Mouse (Mus musculus): Measurements from ENCODE around the gene Sorcs2.
"Not testable (repeated sequence)": the region's sequence is repeated elsewhere in the genome, so short reads cannot be mapped to it uniquely, and the experiment has no call there.

The Sorcs2 gene

GRCm38 (mm10) chr5:36394840-36395515 is 3.0 kb downstream of the Sorcs2 start:
- no peak for DNase-seq (ENCODE audit: extremely low read depth, insufficient read length, low spot score)

GRCm38 (mm10) chr5:36391751-36392150 is 6.2 kb downstream of the Sorcs2 start:
- no peak for DNase-seq (ENCODE audit: extremely low read depth, insufficient read length, low spot score)

GRCm38 (mm10) chr5:36390591-36390927 is 7.4 kb downstream of the Sorcs2 start:
- DNase-seq (ENCODE audit: extremely low read depth, insufficient read length, low spot score): not testable (repeated sequence)

- DNase-seq (ENCODE audit: extremely low read depth, insufficient read length, low spot score): no peak
Measured at GRCm38 (mm10) chr5:36389731-36390590, 8.0 kb downstream of the Sorcs2 start.

- DNase-seq (ENCODE audit: extremely low read depth, insufficient read length, low spot score): no peak
Measured at GRCm38 (mm10) chr5:36385062-36385461, 12.9 kb downstream of the Sorcs2 start.

- no peak for DNase-seq (ENCODE audit: extremely low read depth, insufficient read length, low spot score)
Measured at GRCm38 (mm10) chr5:36383431-36383830, 14.5 kb downstream of the Sorcs2 start.

GRCm38 (mm10) chr5:36382721-36383120 is 15.2 kb downstream of the Sorcs2 start:
- DNase-seq (ENCODE audit: extremely low read depth, insufficient read length, low spot score): no peak

GRCm38 (mm10) chr5:36382134-36382693 is 15.7 kb downstream of the Sorcs2 start:
- no peak for DNase-seq (ENCODE audit: extremely low read depth, insufficient read length, low spot score)

GRCm38 (mm10) chr5:36379938-36380511 is 17.9 kb downstream of the Sorcs2 start:
- DNase-seq (ENCODE audit: extremely low read depth, insufficient read length, low spot score): peak; percentile 70

- DNase-seq (ENCODE audit: extremely low read depth, insufficient read length, low spot score): no peak
Measured at GRCm38 (mm10) chr5:36378370-36378738, 19.6 kb downstream of the Sorcs2 start.

GRCm38 (mm10) chr5:36377456-36378369 is 20.2 kb downstream of the Sorcs2 start:
- DNase-seq (ENCODE audit: extremely low read depth, insufficient read length, low spot score): peak; percentile 43

- no peak for DNase-seq (ENCODE audit: extremely low read depth, insufficient read length, low spot score)
Measured at GRCm38 (mm10) chr5:36375886-36376285, 22.1 kb downstream of the Sorcs2 start.

- DNase-seq (ENCODE audit: extremely low read depth, insufficient read length, low spot score): no peak
Measured at GRCm38 (mm10) chr5:36374221-36375050, 23.5 kb downstream of the Sorcs2 start.

GRCm38 (mm10) chr5:36373246-36373891 is 24.6 kb downstream of the Sorcs2 start:
- DNase-seq (ENCODE audit: extremely low read depth, insufficient read length, low spot score): no peak

GRCm38 (mm10) chr5:36371731-36372130 is 26.2 kb downstream of the Sorcs2 start:
- no peak for DNase-seq (ENCODE audit: extremely low read depth, insufficient read length, low spot score)

GRCm38 (mm10) chr5:36369261-36369684 is 28.7 kb downstream of the Sorcs2 start:
- no peak for DNase-seq (ENCODE audit: extremely low read depth, insufficient read length, low spot score)

GRCm38 (mm10) chr5:36368511-36369135 is 29.3 kb downstream of the Sorcs2 start:
- DNase-seq (ENCODE audit: extremely low read depth, insufficient read length, low spot score): no peak

- no peak for DNase-seq (ENCODE audit: extremely low read depth, insufficient read length, low spot score)
Measured at GRCm38 (mm10) chr5:36367911-36368310, 30.0 kb downstream of the Sorcs2 start.
